ENCODE assay signal across 9 mouse cellular contexts in genomic region chr12:116599537-116599936, GRCm38 (mm10).
DNase-seq lines count a peak whose midpoint lies in the region; ATAC-seq and TF ChIP-seq lines count a peak whose summit lies in the region.
"Had no signal": no experiment of that assay in that cellular context is flagged by ENCODE, and none has a peak within 500 bp of the region (broad histone marks: within the 10 kb centered on the region; RNA-seq: fewer than 3 reads in every experiment).

No protein-coding gene starts in this region.

- H3K27me3 ChIP-seq in hindbrain, embryonic 14.5 days (ENCODE audit: control insufficient read depth, insufficient read depth, low read length): no peaks in the 10 kb centered on the region
- H3K27me3 ChIP-seq in midbrain, embryonic 15.5 days (replicated peaks): no peaks in the 10 kb centered on the region
- no peaks in the 10 kb centered on the region for H3K27me3 ChIP-seq in stomach, postnatal 0 days (ENCODE audit: control insufficient read depth, insufficient read depth, low read length)
- H3K27me3 ChIP-seq: CH12.LX had no signal

- TF ChIP-seq CTCF in stomach, postnatal 0 days (IDR thresholded peaks at IDR 0.05; ENCODE audit: low read depth): no peak

- H3K4me1 ChIP-seq in hindbrain, embryonic 14.5 days (replicated peaks; ENCODE audit: control insufficient read depth, insufficient read depth, low read length): peaks cover 36% of the 10 kb centered on the region
- H3K4me1 ChIP-seq in midbrain, embryonic 15.5 days: peaks cover 37% of the 10 kb centered on the region
- no peaks in the 10 kb centered on the region for H3K4me1 ChIP-seq in stomach, postnatal 0 days (replicated peaks; ENCODE audit: control insufficient read depth, insufficient read depth)

- peak; percentile 76 for DNase-seq in right cerebral cortex, adult 18-20 months
- no peak for DNase-seq in right cerebral cortex, postnatal 36 days (ENCODE audit: low spot score in 2 of 2)
- DNase-seq in hindbrain, embryonic 14.5 days (ENCODE audit: low spot score): peak; percentile 77
- no peak for DNase-seq in kidney, postnatal 36 days
- no peak for DNase-seq in stomach, postnatal 0 days (ENCODE audit: low spot score)
- no peak for DNase-seq in thymus, postnatal 36 days
- no peak for DNase-seq in cerebellum, postnatal 36 days

- H3K36me3 ChIP-seq in hindbrain, embryonic 14.5 days (replicated peaks; ENCODE audit: control insufficient read depth, insufficient read depth): no peaks in the 10 kb centered on the region
- H3K36me3 ChIP-seq in midbrain, embryonic 15.5 days (replicated peaks): no peaks in the 10 kb centered on the region
- no peaks in the 10 kb centered on the region for H3K36me3 ChIP-seq in stomach, postnatal 0 days (ENCODE audit: control insufficient read depth, insufficient read depth, low read length)

- ATAC-seq in hindbrain, embryonic 14.5 days (ENCODE audit: low FRiP score): peak; percentile 85
- peak; percentile 93 for ATAC-seq in midbrain, embryonic 15.5 days (replicated peaks)
- no peak for ATAC-seq in stomach, postnatal 0 days (ENCODE audit: low FRiP score, low TSS enrichment)

- 52% methylated on average over 1 of the region's 1 CpGs for WGBS in hindbrain, embryonic 14.5 days
- 57% methylated on average over 1 of the region's 1 CpGs for WGBS in midbrain, embryonic 15.5 days
- WGBS in stomach, postnatal 0 days: 73% methylated on average over 1 of the region's 1 CpGs

- no peaks in the 10 kb centered on the region for H3K9me3 ChIP-seq in hindbrain, embryonic 14.5 days (ENCODE audit: control insufficient read depth, low read length)
- H3K9me3 ChIP-seq in midbrain, embryonic 15.5 days: no peaks in the 10 kb centered on the region
- no peaks in the 10 kb centered on the region for H3K9me3 ChIP-seq in stomach, postnatal 0 days (ENCODE audit: control insufficient read depth, low read length)

- H3K4me3 ChIP-seq in hindbrain, embryonic 14.5 days (replicated peaks; ENCODE audit: low read length): no peak overlapping the region
- no peak overlapping the region for H3K4me3 ChIP-seq in midbrain, embryonic 15.5 days
- H3K4me3 ChIP-seq in stomach, postnatal 0 days (ENCODE audit: low read depth, low read length): no peak overlapping the region

- no peak for TF ChIP-seq EP300 in stomach, postnatal 0 days (optimal IDR thresholded peaks at IDR 0.05)

- no peak overlapping the region for H3K9ac ChIP-seq in hindbrain, embryonic 14.5 days
- H3K9ac ChIP-seq in midbrain, embryonic 15.5 days: no peak overlapping the region
- no peak overlapping the region for H3K9ac ChIP-seq in stomach, postnatal 0 days (ENCODE audit: low read length)

- peak overlapping the region; percentile 90 for H3K27ac ChIP-seq in hindbrain, embryonic 14.5 days
- H3K27ac ChIP-seq in midbrain, embryonic 15.5 days: peak overlapping the region; percentile 82
- no peak overlapping the region for H3K27ac ChIP-seq in stomach, postnatal 0 days (replicated peaks)

- H3K4me2 ChIP-seq in hindbrain, embryonic 14.5 days (replicated peaks): no peak overlapping the region
- peak overlapping the region; percentile 24; the same call in 1 of the 2 replicates for H3K4me2 ChIP-seq in midbrain, embryonic 15.5 days
- no peak overlapping the region for H3K4me2 ChIP-seq in stomach, postnatal 0 days (replicated peaks; ENCODE audit: low read depth)

Comparison
In these comparisons a context has a peak if more than half of its experiments do, and no peak if none do; other contexts are left out.
1. DNase-seq: peak in right cerebral cortex, adult 18-20 months (single experiment) and hindbrain, embryonic 14.5 days (single experiment); none in right cerebral cortex, postnatal 36 days (0 of 2), kidney, postnatal 36 days (0 of 2), stomach, postnatal 0 days (single experiment), thymus, postnatal 36 days (0 of 2) and cerebellum, postnatal 36 days (0 of 2).